Mouse (Mus musculus): ENCODE measurements around the gene Ankrd52. TPM values are rescaled to one million over a fixed set of nuclear protein-coding genes. Genes with fewer than 3 reads are reported as not detected.

The Ankrd52 gene
- total and polyA plus RNA-seq, 3 experiments: 4.3 to 51.0 (median 15.3) TPM

DNA sequence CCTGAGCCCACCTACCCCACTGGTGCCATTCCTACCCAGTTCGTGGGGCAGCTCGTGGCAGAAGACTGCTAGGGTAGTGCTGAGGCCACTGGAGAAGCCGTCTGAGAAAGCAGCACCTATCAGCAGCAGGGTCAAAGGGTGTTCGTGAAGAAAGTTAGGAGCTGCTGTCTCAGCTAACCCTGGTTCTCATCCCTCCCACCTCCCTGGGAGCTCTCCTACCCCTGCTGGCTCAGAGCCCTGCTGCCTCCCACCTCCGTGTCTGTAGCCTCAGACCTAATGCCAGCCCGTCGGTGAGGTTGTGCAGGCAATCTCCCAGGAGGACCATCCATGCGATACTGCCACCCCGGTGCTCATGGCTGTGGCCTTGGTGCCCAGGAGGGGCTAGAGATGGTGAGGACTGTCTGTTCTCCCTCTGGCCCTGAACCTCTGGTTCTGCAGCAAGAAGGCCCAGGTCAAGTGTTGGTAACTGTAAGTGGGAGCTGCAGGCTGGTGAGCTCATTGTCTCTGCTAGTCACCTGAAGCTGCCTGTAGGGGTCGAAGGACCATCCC is 19.9 kb downstream of the Ankrd52 start:
- Histone ChIP-seq H3K4me3 (replicated peaks in 1 of 3; ENCODE audit: low read depth in 2 of 3, low read length in 2 of 3, poor library complexity in 1 of 3) (no peak overlapping the region), H3K79me2 (replicated peaks; ENCODE audit: control insufficient read depth, extremely low read depth, insufficient read depth, poor library complexity, severe bottlenecking) (no peaks in the 10 kb centered on the region), H3K36me3 (replicated peaks in 1 of 2; ENCODE audit: control insufficient read depth in 1 of 2, insufficient read depth in 1 of 2, low read length in 1 of 2) (peaks cover 33 to 98% of the 10 kb centered on the region in 2 experiments), H3K9ac (ENCODE audit: insufficient read depth, low read depth) (no peak overlapping the region), H3K4me2 (ENCODE audit: insufficient read depth, low read depth, poor library complexity, severe bottlenecking) (no peak overlapping the region), H3K9me3 (replicated peaks; ENCODE audit: low read length) (no peaks in the 10 kb centered on the region), H3K27ac (ENCODE audit: insufficient read depth, low read depth) (no peak overlapping the region), H3K27me3 (replicated peaks) (no peaks in the 10 kb centered on the region), H3K4me1 (ENCODE audit: control insufficient read depth in 1 of 2, insufficient read depth in 2 of 2) (peaks cover 3 to 19% of the 10 kb centered on the region in 2 experiments; a peak in 3 of 4 replicates)
- DNase-seq (ENCODE audit: extremely low read depth): no peak
- in situ Hi-C loops (cut with MboI; ENCODE audit: low pct_ligation_motif_present, low pct_unique_long_range_greater_than_20kb, low sequenced_read_pairs) (no loop called here), dilution Hi-C loops (cut with MboI; ENCODE audit: extremely low pct_ligation_motif_present, extremely low pct_unique_long_range_greater_than_20kb, low sequenced_read_pairs) (no loop called here)
- TF ChIP-seq MEF2A (IDR thresholded peaks at IDR 0.05; ENCODE audit: borderline replicate concordance, low read depth, low read length) (no peak), MAZ (IDR thresholded peaks at IDR 0.05; ENCODE audit: low read depth, low read length) (no peak), TBP (conservative IDR thresholded peaks at IDR 0.05; ENCODE audit: low read depth, low read length) (no peak), CHD1 (IDR thresholded peaks at IDR 0.05; ENCODE audit: low read depth, low read length) (no peak), MAX (IDR thresholded peaks at IDR 0.05; ENCODE audit: low read length) (no peak), NRF1 (IDR thresholded peaks at IDR 0.05; ENCODE audit: low read depth, low read length) (no peak), SMC3 (IDR thresholded peaks at IDR 0.05; ENCODE audit: low read depth, low read length) (no peak), CHD2 (IDR thresholded peaks at IDR 0.05; ENCODE audit: low read length) (no peak), BHLHE40 (IDR thresholded peaks at IDR 0.05; ENCODE audit: low read depth, low read length) (no peak)

DNA sequence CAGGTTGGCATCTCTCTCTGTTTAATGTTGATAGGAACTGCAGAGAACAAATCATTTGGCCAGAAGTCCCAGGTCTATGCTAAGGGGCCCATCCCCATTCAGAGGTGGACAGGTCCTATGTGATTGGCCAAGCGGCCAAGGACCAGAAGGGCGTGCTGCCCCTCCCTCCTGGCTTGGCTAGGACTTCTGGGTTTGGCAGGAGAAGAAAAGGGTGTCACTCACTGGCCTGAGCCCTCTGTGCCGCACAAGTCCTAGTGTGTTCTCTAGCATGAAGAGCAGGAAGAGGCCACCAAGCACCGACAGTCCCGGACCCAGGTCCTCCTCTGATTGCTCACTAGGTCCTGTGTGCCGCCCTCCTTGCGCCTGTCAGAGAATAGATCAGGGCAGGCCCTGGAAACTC is 20.6 kb downstream of the Ankrd52 start:
- in situ Hi-C loops (cut with MboI; ENCODE audit: low pct_ligation_motif_present, low pct_unique_long_range_greater_than_20kb, low sequenced_read_pairs): no loop called here
- no peak overlapping the region for H3K27ac ChIP-seq (ENCODE audit: insufficient read depth, low read depth)
- no peaks in the 10 kb centered on the region for H3K79me2 ChIP-seq (replicated peaks; ENCODE audit: control insufficient read depth, extremely low read depth, insufficient read depth, poor library complexity, severe bottlenecking)
- no peaks in the 10 kb centered on the region for H3K27me3 ChIP-seq (replicated peaks)
- dilution Hi-C loops (cut with MboI; ENCODE audit: extremely low pct_ligation_motif_present, extremely low pct_unique_long_range_greater_than_20kb, low sequenced_read_pairs): no loop called here
- H3K4me3 ChIP-seq (replicated peaks in 1 of 3; ENCODE audit: low read depth in 2 of 3, low read length in 2 of 3, poor library complexity in 1 of 3): no peak overlapping the region
- TF ChIP-seq USF2 (conservative IDR thresholded peaks at IDR 0.05; ENCODE audit: low read depth, low read length) (no peak), ZNF384 (IDR thresholded peaks at IDR 0.05; ENCODE audit: low read depth, low read length) (no peak), MAFK (IDR thresholded peaks at IDR 0.05; ENCODE audit: insufficient replicate concordance, low read length) (no peak), PAX5 (IDR thresholded peaks at IDR 0.05; ENCODE audit: low read length) (no peak), JUND (conservative IDR thresholded peaks at IDR 0.05; ENCODE audit: low read depth, low read length) (no peak), POLR2AphosphoS2 (IDR thresholded peaks at IDR 0.05; ENCODE audit: low read depth, low read length) (no peak), IRF4 (IDR thresholded peaks at IDR 0.05; ENCODE audit: low read depth, low read length) (no peak), NELFE (IDR thresholded peaks at IDR 0.05; ENCODE audit: low read depth, low read length) (no peak), MAX (IDR thresholded peaks at IDR 0.05; ENCODE audit: low read length) (no peak), MAZ (IDR thresholded peaks at IDR 0.05; ENCODE audit: low read depth, low read length) (no peak), USF1 (IDR thresholded peaks at IDR 0.05; ENCODE audit: low read depth, low read length) (no peak), RAD21 (IDR thresholded peaks at IDR 0.05; ENCODE audit: low read depth, low read length) (no peak), POLR2A (IDR thresholded peaks at IDR 0.05; ENCODE audit: low read depth, low read length) (no peak)
- no peak for DNase-seq (ENCODE audit: extremely low read depth)
- peaks cover 28 to 96% of the 10 kb centered on the region in 2 experiments for H3K36me3 ChIP-seq (replicated peaks in 1 of 2; ENCODE audit: control insufficient read depth in 1 of 2, insufficient read depth in 1 of 2, low read length in 1 of 2)
- no peaks in the 10 kb centered on the region for H3K9me3 ChIP-seq (replicated peaks; ENCODE audit: low read length)
- peaks cover 3 to 13% of the 10 kb centered on the region in 2 experiments; a peak in 3 of 4 replicates for H3K4me1 ChIP-seq (ENCODE audit: control insufficient read depth in 1 of 2, insufficient read depth in 2 of 2)
- H3K4me2 ChIP-seq (ENCODE audit: insufficient read depth, low read depth, poor library complexity, severe bottlenecking): no peak overlapping the region
- H3K9ac ChIP-seq (ENCODE audit: insufficient read depth, low read depth): no peak overlapping the region
